Comparison of ENCODE assay signal across 26 mouse cellular contexts in genomic region chr9:110139119-110139518, GRCm38 (mm10). TPM values are rescaled to one million over a fixed set of nuclear protein-coding genes. Genes with fewer than 3 reads are reported as not detected.
DNase-seq lines count a peak whose midpoint lies in the region; ATAC-seq and TF ChIP-seq lines count a peak whose summit lies in the region.
"Had no signal": no experiment of that assay in that cellular context is flagged by ENCODE, and none has a peak within 500 bp of the region (broad histone marks: within the 10 kb centered on the region; RNA-seq: fewer than 3 reads in every experiment).

No protein-coding gene starts in this region.

- WGBS in liver, embryonic 14.5 days (ENCODE audit: insufficient replicate concordance): 12% methylated on average over 4 of the region's 4 CpGs

- DNase-seq in CH12.LX (ENCODE audit: extremely low read depth) (no peak), MN1 (ENCODE audit: low spot score) (peak; percentile 56)
- peak in 1 of 3 experiments; percentile 19 for DNase-seq in liver, embryonic 14.5 days (ENCODE audit: low read depth in 3 of 3, low spot score in 3 of 3)
- DNase-seq in kidney, adult 9 months: no peak
- DNase-seq in left cerebral cortex, adult 2 months (ENCODE audit: extremely low spot score in 1 of 2, low spot score in 2 of 2): no peak
- no peak for DNase-seq in urinary bladder, postnatal 10 days (ENCODE audit: low spot score)
- DNase-seq in frontal cortex, adult 2 months (ENCODE audit: extremely low spot score in 1 of 2, low spot score in 1 of 2): no peak
- DNase-seq: adrenal gland, postnatal 25 days; cerebellum, postnatal 10 days; gastrocnemius, postnatal 36 days; heart, postnatal 4 days; kidney, adult 2 months; kidney, postnatal 10 days; lung, postnatal 36 days; right cerebral cortex, postnatal 14 days; thymus, adult 2 months; thymus, postnatal 4 days had no signal

- no peak for TF ChIP-seq RAD21 in CH12.LX (IDR thresholded peaks at IDR 0.05; ENCODE audit: low read depth, low read length)

- peaks cover 3 to 52% of the 10 kb centered on the region in 2 experiments; a peak in 3 of 4 replicates for H3K4me1 ChIP-seq in CH12.LX (ENCODE audit: control insufficient read depth in 1 of 2, insufficient read depth in 2 of 2)
- H3K4me1 ChIP-seq in liver, embryonic 14.5 days (replicated peaks; ENCODE audit: control insufficient read depth in 2 of 2, insufficient read depth in 2 of 2, low read length in 1 of 2): peaks cover 0 to 5% of the 10 kb centered on the region in 2 experiments; a peak in 3 of 4 replicates

- H3K27ac ChIP-seq in CH12.LX (ENCODE audit: insufficient read depth, low read depth): peak overlapping the region; percentile 37
- no peak overlapping the region for H3K27ac ChIP-seq in liver, embryonic 14.5 days
- H3K27ac ChIP-seq in left cerebral cortex, adult 2 months: no peak overlapping the region
- H3K27ac ChIP-seq: embryonic facial prominence, embryonic 12.5 days; forebrain, embryonic 12.5 days; hindbrain, embryonic 14.5 days; limb, embryonic 13.5 days; lung, embryonic 15.5 days; neural tube, embryonic 15.5 days; stomach, postnatal 0 days had no signal

- dilution Hi-C loops in CH12.LX (cut with MboI; ENCODE audit: extremely low pct_ligation_motif_present, extremely low pct_unique_long_range_greater_than_20kb, low sequenced_read_pairs): no loop called here

- no peak overlapping the region for H3K4me3 ChIP-seq in CH12.LX (replicated peaks in 1 of 3; ENCODE audit: low read depth in 2 of 3, low read length in 2 of 3, poor library complexity in 1 of 3)
- H3K4me3 ChIP-seq in liver, embryonic 14.5 days (ENCODE audit: insufficient read depth in 1 of 2, low read depth in 2 of 2, low read length in 2 of 2): no peak overlapping the region
- no peak overlapping the region for H3K4me3 ChIP-seq in left cerebral cortex, adult 2 months
- H3K4me3 ChIP-seq: embryonic facial prominence, embryonic 12.5 days; forebrain, embryonic 12.5 days; limb, embryonic 13.5 days; lung, embryonic 15.5 days; neural tube, embryonic 15.5 days had no signal

- in situ Hi-C loops in CH12.LX (cut with MboI; ENCODE audit: low pct_ligation_motif_present, low pct_unique_long_range_greater_than_20kb, low sequenced_read_pairs): no loop called here

- peaks cover 80% of the 10 kb centered on the region for H3K79me2 ChIP-seq in CH12.LX (replicated peaks; ENCODE audit: control insufficient read depth, extremely low read depth, insufficient read depth, poor library complexity, severe bottlenecking)

- H3K4me2 ChIP-seq in CH12.LX (ENCODE audit: insufficient read depth, low read depth, poor library complexity, severe bottlenecking): peak overlapping the region; percentile 71
- H3K4me2 ChIP-seq in liver, embryonic 14.5 days (ENCODE audit: low read depth): no peak overlapping the region
- H3K4me2 ChIP-seq: embryonic facial prominence, embryonic 12.5 days; forebrain, embryonic 12.5 days; hindbrain, embryonic 14.5 days; limb, embryonic 13.5 days; lung, embryonic 15.5 days; midbrain, embryonic 11.5 days; neural tube, embryonic 15.5 days had no signal

- no peak for TF ChIP-seq POLR2A in CH12.LX (IDR thresholded peaks at IDR 0.05; ENCODE audit: low read depth, low read length)

- H3K9ac ChIP-seq in CH12.LX (ENCODE audit: insufficient read depth, low read depth): peak overlapping the region; percentile 53
- no peak overlapping the region for H3K9ac ChIP-seq in liver, embryonic 14.5 days (replicated peaks)
- H3K9ac ChIP-seq: embryonic facial prominence, embryonic 12.5 days; forebrain, embryonic 12.5 days; hindbrain, embryonic 14.5 days; limb, embryonic 13.5 days; lung, embryonic 15.5 days; neural tube, embryonic 15.5 days had no signal

- peaks cover 28 to 64% of the 10 kb centered on the region in 2 experiments for H3K36me3 ChIP-seq in CH12.LX (replicated peaks in 1 of 2; ENCODE audit: control insufficient read depth in 1 of 2, insufficient read depth in 1 of 2, low read length in 1 of 2)
- H3K36me3 ChIP-seq in liver, embryonic 14.5 days (replicated peaks; ENCODE audit: control insufficient read depth, insufficient read depth, low read depth): peaks cover 23% of the 10 kb centered on the region

- H3K9me3 ChIP-seq in CH12.LX (replicated peaks; ENCODE audit: low read length): no peaks in the 10 kb centered on the region
- H3K9me3 ChIP-seq in liver, embryonic 14.5 days (ENCODE audit: control insufficient read depth, low read length): no peaks in the 10 kb centered on the region
- H3K9me3 ChIP-seq: embryonic facial prominence, embryonic 12.5 days; forebrain, embryonic 12.5 days; limb, embryonic 13.5 days; lung, embryonic 15.5 days; neural tube, embryonic 15.5 days had no signal

- H3K27me3 ChIP-seq in CH12.LX (replicated peaks): no peaks in the 10 kb centered on the region
- H3K27me3 ChIP-seq in liver, embryonic 14.5 days (ENCODE audit: control insufficient read depth, insufficient read depth, low read length): no peaks in the 10 kb centered on the region
- H3K27me3 ChIP-seq: embryonic facial prominence, embryonic 12.5 days; forebrain, embryonic 12.5 days; limb, embryonic 13.5 days; lung, embryonic 15.5 days; neural tube, embryonic 15.5 days had no signal

- ATAC-seq in liver, embryonic 14.5 days (ENCODE audit: insufficient read depth): peak; percentile 71; the same call in 1 of the 2 replicates
- ATAC-seq in megakaryocyte progenitor cell, adult 5-6 weeks (replicated peaks; ENCODE audit: poor library complexity): peak; percentile 99

- TF ChIP-seq EP300 in CH12.LX (IDR thresholded peaks at IDR 0.05; ENCODE audit: low read length): no peak
- 0 out of 2 replicates have a peak, but pooled peaks have one; percentile 16 for TF ChIP-seq EP300 in liver, embryonic 14.5 days (IDR thresholded peaks at IDR 0.05; ENCODE audit: low read depth)

- TF ChIP-seq CTCF in CH12.LX (conservative IDR thresholded peaks at IDR 0.05 in 1 of 2, IDR thresholded peaks at IDR 0.05 in 1 of 2; ENCODE audit: low read depth in 2 of 2, low read length in 2 of 2): no peak
- TF ChIP-seq CTCF in liver, embryonic 14.5 days (IDR thresholded peaks at IDR 0.05; ENCODE audit: low read depth): no peak
- TF ChIP-seq CTCF in left cerebral cortex, adult 2 months (IDR thresholded peaks at IDR 0.05): no peak

- intact Hi-C loops in left cerebral cortex, adult 2 months (cut with DNase I): no loop called here

TF ChIP-seq in CH12.LX, 34 proteins besides CTCF, POLR2A, EP300 and RAD21:
- TF ChIP-seq BHLHE40 (IDR thresholded peaks at IDR 0.05; ENCODE audit: low read depth, low read length) (no peak), MEF2A (IDR thresholded peaks at IDR 0.05; ENCODE audit: borderline replicate concordance, low read depth, low read length) (peak; percentile 46; the same call in 1 of the 2 replicates)

RNA-seq across cellular contexts. Expression of gene Dhx30, which starts 21.5 kb away (rescaled TPM):
- total RNA-seq in CH12.LX (2012; rRNA removed): 129 and 142 TPM in 2 replicates
- total RNA-seq in CH12.LX (2014; rRNA removed): 64.7 and 68.8 TPM in 2 replicates
- 99.3 and 102 TPM in 2 replicates for polyA plus RNA-seq in CH12.LX (2012; ENCODE audit: insufficient read length, low read depth)
- polyA plus RNA-seq in liver, embryonic 14.5 days (2012; rRNA removed): 21.3 and 24.9 TPM in 2 replicates
- 27.4 and 37.1 TPM in 2 replicates for polyA plus RNA-seq in liver, embryonic 14.5 days (2014; fragmentation: Nextera tagmentation; extraction: Ambion mirVana)
- total RNA-seq in megakaryocyte progenitor cell, adult 5-6 weeks (2015): 56.3 and 69.5 TPM in 2 replicates
- 45.0 and 69.6 TPM in 2 replicates for total RNA-seq in megakaryocyte progenitor cell, adult 5-6 weeks (2017)
- 100 to 1,000 TPM; 166 to 173 TPM for total RNA-seq in left cerebral cortex, adult 2 months (2021)
- 145 TPM in 2 replicates for polyA plus RNA-seq in frontal cortex, adult 2 months (2012; rRNA removed)

RNA-seq across cellular contexts. Expression of gene Smarcc1, which starts 21.6 kb away (rescaled TPM):
- 41.3 and 44.2 TPM in 2 replicates for total RNA-seq in CH12.LX (2012; rRNA removed)
- 26.8 and 30.4 TPM in 2 replicates for total RNA-seq in CH12.LX (2014; rRNA removed)
- polyA plus RNA-seq in CH12.LX (2012; ENCODE audit: insufficient read length, low read depth): 89.9 and 97.0 TPM in 2 replicates
- polyA plus RNA-seq in liver, embryonic 14.5 days (2012; rRNA removed): 9.8 and 13.5 TPM in 2 replicates
- 31.4 and 35.5 TPM in 2 replicates for polyA plus RNA-seq in liver, embryonic 14.5 days (2014; fragmentation: Nextera tagmentation; extraction: Ambion mirVana)
- total RNA-seq in megakaryocyte progenitor cell, adult 5-6 weeks (2015): 113 and 117 TPM in 2 replicates
- 62.3 and 78.3 TPM in 2 replicates for total RNA-seq in megakaryocyte progenitor cell, adult 5-6 weeks (2017)
- 10 to 100 TPM; 68.6 to 74.8 TPM for total RNA-seq in left cerebral cortex, adult 2 months (2021)
- 32.6 and 33.6 TPM in 2 replicates for polyA plus RNA-seq in frontal cortex, adult 2 months (2012; rRNA removed)
